8 mouse cellular contexts compared by ENCODE assay signal in genomic region chr7:35879755-35880304, GRCm38 (mm10).
A peak's percentile ranks its signal among the peaks of the same experiment; 100 is the strongest.
DNase-seq lines count a peak whose midpoint lies in the region; ATAC-seq and TF ChIP-seq lines count a peak whose summit lies in the region.

No protein-coding gene starts in this region.

- whole genome bisulfite sequencing in liver, embryonic 14.5 days (ENCODE audit: insufficient replicate concordance): 32% methylated on average over 9 of the region's 9 CpGs
- 52% methylated on average over 9 of the region's 9 CpGs for WGBS in neural tube, embryonic 15.5 days

- peak; percentile 84 for TF ChIP-seq CTCF in liver, embryonic 14.5 days (IDR thresholded peaks at IDR 0.05; ENCODE audit: low read depth)

- ATAC-seq in liver, embryonic 14.5 days (ENCODE audit: insufficient read depth): no peak
- ATAC-seq in neural tube, embryonic 15.5 days (ENCODE audit: low FRiP score): peak; percentile 73; the same call in 1 of the 2 replicates

- H3K9ac ChIP-seq in liver, embryonic 14.5 days (replicated peaks): no peak overlapping the region
- H3K9ac ChIP-seq in neural tube, embryonic 15.5 days (replicated peaks): no peak overlapping the region

- no peak overlapping the region for H3K27ac ChIP-seq in liver, embryonic 14.5 days
- no peak overlapping the region for H3K27ac ChIP-seq in neural tube, embryonic 15.5 days (replicated peaks)

- no peak overlapping the region for H3K4me3 ChIP-seq in liver, embryonic 14.5 days (ENCODE audit: insufficient read depth in 1 of 2, low read depth in 2 of 2, low read length in 2 of 2)
- H3K4me3 ChIP-seq in neural tube, embryonic 15.5 days (replicated peaks): no peak overlapping the region

- H3K36me3 ChIP-seq in liver, embryonic 14.5 days (replicated peaks; ENCODE audit: control insufficient read depth, insufficient read depth, low read depth): no peaks in the 10 kb centered on the region
- H3K36me3 ChIP-seq in neural tube, embryonic 15.5 days: no peaks in the 10 kb centered on the region

- DNase-seq in spleen, postnatal 10 days (ENCODE audit: low spot score in 2 of 2): peak; percentile 10 to 57
- DNase-seq in spleen, adult 12 weeks (ENCODE audit: low spot score): no peak
- peak; percentile 89 for DNase-seq in embryo, embryonic 10 days (ENCODE audit: low spot score)
- DNase-seq in gastrocnemius, postnatal 14 days: peak; percentile 81
- DNase-seq in kidney, adult 8-10 months: peak; percentile 21 to 67
- no peak for DNase-seq in liver, embryonic 14.5 days (ENCODE audit: low read depth in 3 of 3, low spot score in 3 of 3)
- peak; percentile 68 for DNase-seq in thymus, postnatal 4 days

- intact Hi-C loops in gastrocnemius, postnatal 14 days (cut with DNase I; ENCODE audit: low total_unique reads): loop anchor here (5.0 kb wide), 1 partner anchor 1462 kb away; no protein-coding TSS in a partner anchor

- no peak overlapping the region for H3K4me2 ChIP-seq in liver, embryonic 14.5 days (ENCODE audit: low read depth)
- no peak overlapping the region for H3K4me2 ChIP-seq in neural tube, embryonic 15.5 days

- H3K4me1 ChIP-seq in liver, embryonic 14.5 days (replicated peaks; ENCODE audit: control insufficient read depth in 2 of 2, insufficient read depth in 2 of 2, low read length in 1 of 2): no peaks in the 10 kb centered on the region
- H3K4me1 ChIP-seq in neural tube, embryonic 15.5 days: peaks cover 8% of the 10 kb centered on the region

- TF ChIP-seq EP300 in liver, embryonic 14.5 days (IDR thresholded peaks at IDR 0.05; ENCODE audit: low read depth): no peak

- H3K9me3 ChIP-seq in liver, embryonic 14.5 days (ENCODE audit: control insufficient read depth, low read length): no peaks in the 10 kb centered on the region
- no peaks in the 10 kb centered on the region for H3K9me3 ChIP-seq in neural tube, embryonic 15.5 days (replicated peaks)

- H3K27me3 ChIP-seq in liver, embryonic 14.5 days (ENCODE audit: control insufficient read depth, insufficient read depth, low read length): no peaks in the 10 kb centered on the region
- H3K27me3 ChIP-seq in neural tube, embryonic 15.5 days (replicated peaks): no peaks in the 10 kb centered on the region

Comparison
In these comparisons a context has a peak if more than half of its experiments do, and no peak if none do; other contexts are left out.
1. DNase-seq: peak in spleen, postnatal 10 days (2 of 2), embryo, embryonic 10 days (single experiment), gastrocnemius, postnatal 14 days (single experiment), kidney, adult 8-10 months (2 of 2) and thymus, postnatal 4 days (single experiment); none in spleen, adult 12 weeks (single experiment) and liver, embryonic 14.5 days (0 of 3).